12 mouse cellular contexts compared by ENCODE assay signal in the genomic region with DNA sequence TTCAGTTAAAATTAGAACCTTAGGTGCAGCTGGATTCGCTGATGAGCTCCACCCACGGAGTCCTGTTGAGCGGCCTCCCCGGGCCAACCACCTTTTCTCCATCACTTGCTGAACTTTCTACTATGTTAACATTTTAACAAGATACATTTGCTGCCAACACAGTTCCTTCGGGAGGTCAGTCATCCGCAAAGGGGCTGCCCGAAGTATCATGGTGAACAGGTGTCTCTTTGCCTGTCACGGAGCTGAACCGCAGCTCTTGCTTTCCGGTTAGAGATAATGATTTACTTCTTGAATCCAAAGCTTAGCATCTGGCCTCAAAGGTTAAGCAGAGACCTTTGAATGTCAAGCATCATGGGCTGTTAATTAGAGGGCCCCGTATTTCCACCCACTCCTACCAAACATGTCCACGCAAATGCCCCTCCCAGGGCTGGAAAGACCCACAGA.
DNase-seq lines count a peak whose midpoint lies in the region; ATAC-seq and TF ChIP-seq lines count a peak whose summit lies in the region.
"Had no signal": no experiment of that assay in that cellular context is flagged by ENCODE, and none has a peak within 500 bp of the region (broad histone marks: within the 10 kb centered on the region; RNA-seq: fewer than 3 reads in every experiment).

No protein-coding gene starts in this region.

- no peak for TF ChIP-seq CTCF in forebrain, postnatal 0 days (IDR thresholded peaks at IDR 0.05; ENCODE audit: low read depth)

- no peaks in the 10 kb centered on the region for H3K9me3 ChIP-seq in lung, embryonic 15.5 days
- H3K9me3 ChIP-seq in forebrain, postnatal 0 days (ENCODE audit: low read length): no peaks in the 10 kb centered on the region
- H3K9me3 ChIP-seq: embryonic facial prominence, embryonic 12.5 days; hindbrain, embryonic 13.5 days; midbrain, embryonic 13.5 days had no signal

- no peak for DNase-seq in lung, postnatal 10 days
- peak; percentile 81 for DNase-seq in kidney, postnatal 14 days
- DNase-seq in mesoderm, embryonic 11.5 days (ENCODE audit: low read depth, low spot score): peak; percentile 27
- DNase-seq in frontal cortex, postnatal 14 days (ENCODE audit: low spot score in 2 of 2): no peak
- no peak for DNase-seq in forebrain, postnatal 0 days
- no peak for DNase-seq in spleen, postnatal 14 days (ENCODE audit: low spot score in 2 of 2)
- DNase-seq: cerebellum, adult 11 months had no signal

- WGBS in lung, embryonic 15.5 days: 22% methylated on average over 12 of the region's 12 CpGs
- WGBS in forebrain, postnatal 0 days: 81% methylated on average over 12 of the region's 12 CpGs

- H3K27ac ChIP-seq in lung, embryonic 15.5 days: no peak overlapping the region
- H3K27ac ChIP-seq in forebrain, postnatal 0 days (ENCODE audit: low read depth, low read length): no peak overlapping the region
- H3K27ac ChIP-seq: embryonic facial prominence, embryonic 12.5 days; hindbrain, embryonic 13.5 days; midbrain, embryonic 13.5 days had no signal

- peak overlapping the region; percentile 23 for H3K4me2 ChIP-seq in lung, embryonic 15.5 days
- H3K4me2 ChIP-seq in forebrain, postnatal 0 days (ENCODE audit: low read depth): no peak overlapping the region
- H3K4me2 ChIP-seq: embryonic facial prominence, embryonic 12.5 days; hindbrain, embryonic 13.5 days; midbrain, embryonic 13.5 days had no signal

- no peak overlapping the region for H3K9ac ChIP-seq in lung, embryonic 15.5 days
- no peak overlapping the region for H3K9ac ChIP-seq in forebrain, postnatal 0 days
- H3K9ac ChIP-seq: embryonic facial prominence, embryonic 12.5 days; hindbrain, embryonic 13.5 days; midbrain, embryonic 13.5 days had no signal

- peaks cover 18% of the 10 kb centered on the region for H3K4me1 ChIP-seq in lung, embryonic 15.5 days
- H3K4me1 ChIP-seq in forebrain, postnatal 0 days (ENCODE audit: insufficient read depth): no peaks in the 10 kb centered on the region
- H3K4me1 ChIP-seq: hindbrain, embryonic 13.5 days had no signal

- ATAC-seq in lung, embryonic 15.5 days (ENCODE audit: borderline replicate concordance, extremely low read depth, low FRiP score, low TSS enrichment): no peak
- ATAC-seq in inflammation-experienced regulatory T-cells, adult 6 months: peak; percentile 52
- ATAC-seq in forebrain, postnatal 0 days: no peak

- no peaks in the 10 kb centered on the region for H3K27me3 ChIP-seq in lung, embryonic 15.5 days
- no peaks in the 10 kb centered on the region for H3K27me3 ChIP-seq in forebrain, postnatal 0 days (ENCODE audit: insufficient read depth, low read length)
- H3K27me3 ChIP-seq: embryonic facial prominence, embryonic 12.5 days; hindbrain, embryonic 13.5 days; midbrain, embryonic 13.5 days had no signal

- H3K4me3 ChIP-seq in lung, embryonic 15.5 days: no peak overlapping the region
- H3K4me3 ChIP-seq in forebrain, postnatal 0 days (ENCODE audit: low read depth, low read length): no peak overlapping the region
- H3K4me3 ChIP-seq: embryonic facial prominence, embryonic 12.5 days; hindbrain, embryonic 13.5 days; midbrain, embryonic 13.5 days had no signal

- H3K36me3 ChIP-seq in lung, embryonic 15.5 days: no peaks in the 10 kb centered on the region
- no peaks in the 10 kb centered on the region for H3K36me3 ChIP-seq in forebrain, postnatal 0 days (ENCODE audit: insufficient read depth)
- H3K36me3 ChIP-seq: embryonic facial prominence, embryonic 12.5 days; hindbrain, embryonic 13.5 days; midbrain, embryonic 13.5 days had no signal

Comparison
In these comparisons a context has a peak if more than half of its experiments do, and no peak if none do; other contexts are left out.
1. DNase-seq: peak in kidney, postnatal 14 days (single experiment) and mesoderm, embryonic 11.5 days (single experiment); none in lung, postnatal 10 days (single experiment), frontal cortex, postnatal 14 days (0 of 2), forebrain, postnatal 0 days (single experiment) and spleen, postnatal 14 days (0 of 2).